1 mouse cellular context compared by ENCODE assay signal in genomic region chr7:127285154-127285553, GRCm38 (mm10).
TF ChIP-seq lines count a peak whose summit lies in the region.

No protein-coding gene starts in this region.

TF ChIP-seq in MEL, 35 proteins besides CTCF, POLR2A, EP300 and RAD21 (continued from another document):
- TF ChIP-seq MXI1 (IDR thresholded peaks at IDR 0.05; ENCODE audit: low read depth, low read length), result peak; percentile 50; the same call in 1 of the 2 replicates
- peak; percentile 65; the same call in 1 of the 2 replicates for TF ChIP-seq MAZ (IDR thresholded peaks at IDR 0.05; ENCODE audit: low read depth, low read length)
- no peak for TF ChIP-seq JUND (IDR thresholded peaks at IDR 0.05; ENCODE audit: low read depth, low read length)
- TF ChIP-seq RCOR1 (IDR thresholded peaks at IDR 0.05; ENCODE audit: low read depth, low read length), result peak; percentile 53; the same call in 1 of the 2 replicates
- no peak for TF ChIP-seq SMC3 (IDR thresholded peaks at IDR 0.05; ENCODE audit: low read depth, low read length)
- TF ChIP-seq HCFC1 (IDR thresholded peaks at IDR 0.05; ENCODE audit: low read depth, low read length), result peak; percentile 62
- TF ChIP-seq TAL1 (IDR thresholded peaks at IDR 0.05; ENCODE audit: low read length), result peak; percentile 83
- TF ChIP-seq SIN3A (IDR thresholded peaks at IDR 0.05; ENCODE audit: low read length), result peak; percentile 63
- TF ChIP-seq ETS1 (IDR thresholded peaks at IDR 0.05; ENCODE audit: low read depth, low read length), result peak; percentile 61; the same call in 1 of the 2 replicates
- peak; percentile 80 for TF ChIP-seq GATA1 (IDR thresholded peaks at IDR 0.05; ENCODE audit: low read depth, low read length)
- TF ChIP-seq POLR2AphosphoS5 (IDR thresholded peaks at IDR 0.05; ENCODE audit: borderline replicate concordance, low read depth, low read length), result no peak
- TF ChIP-seq MYC (IDR thresholded peaks at IDR 0.05; ENCODE audit: low read depth, low read length), result peak; percentile 39; the same call in 1 of the 2 replicates
- TF ChIP-seq ZC3H11A (IDR thresholded peaks at IDR 0.05; ENCODE audit: low read depth, low read length), result no peak
- TF ChIP-seq BHLHE40 (IDR thresholded peaks at IDR 0.05; ENCODE audit: borderline replicate concordance, low read depth, low read length), result no peak
- peak; percentile 59; the same call in 1 of the 2 replicates for TF ChIP-seq TCF12 (IDR thresholded peaks at IDR 0.05; ENCODE audit: low read depth, low read length)
